Mouse (Mus musculus): ENCODE results near the gene Epha2.

The Epha2 gene

DNA sequence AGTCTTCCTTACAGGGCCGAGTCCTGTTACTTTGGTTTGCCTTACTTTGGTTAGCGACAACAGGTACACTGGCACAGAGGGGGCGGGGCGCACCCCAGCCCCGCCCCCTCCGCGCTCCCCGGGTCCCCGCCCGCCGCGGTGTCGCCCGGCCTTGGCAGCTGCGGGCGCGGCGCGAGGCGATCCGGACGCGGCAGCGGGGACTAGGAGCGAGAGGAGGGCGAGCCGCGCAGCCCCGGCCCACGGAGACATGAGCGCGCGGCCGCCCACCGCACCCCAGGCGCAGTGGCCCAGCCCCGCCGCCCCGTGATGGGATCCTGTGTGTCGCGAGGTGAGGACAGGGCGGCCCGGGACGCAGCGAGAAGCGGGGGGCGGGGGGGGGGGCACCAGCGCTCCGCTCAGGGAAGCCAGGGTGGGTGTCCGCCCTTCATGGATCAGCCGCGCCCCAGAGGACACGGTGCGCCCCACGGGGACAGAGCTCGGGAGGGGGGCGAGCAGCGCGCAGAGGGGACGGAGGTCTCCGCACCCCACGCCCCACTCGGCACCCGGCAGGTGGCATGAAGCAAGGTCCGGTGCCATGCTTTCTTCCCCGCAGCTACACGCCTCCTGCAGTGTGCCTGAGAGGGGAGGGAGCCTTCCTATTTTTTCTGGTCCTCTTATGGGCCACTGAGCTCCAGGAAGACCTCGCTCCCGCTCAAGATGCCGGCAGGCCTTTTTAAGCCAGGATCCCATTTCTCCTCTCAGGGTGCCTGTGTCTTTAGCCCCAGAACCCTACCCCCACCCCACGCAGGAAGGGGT lies 67.2 kb downstream of the Epha2 start, which contains the start of gene Fam131c:
Gene Fam131c (plus strand): TSS at position 224 of the 795 bp plus-strand sequence.
- DNase-seq (ENCODE audit: low spot score in 2 of 2) = no peak

DNA sequence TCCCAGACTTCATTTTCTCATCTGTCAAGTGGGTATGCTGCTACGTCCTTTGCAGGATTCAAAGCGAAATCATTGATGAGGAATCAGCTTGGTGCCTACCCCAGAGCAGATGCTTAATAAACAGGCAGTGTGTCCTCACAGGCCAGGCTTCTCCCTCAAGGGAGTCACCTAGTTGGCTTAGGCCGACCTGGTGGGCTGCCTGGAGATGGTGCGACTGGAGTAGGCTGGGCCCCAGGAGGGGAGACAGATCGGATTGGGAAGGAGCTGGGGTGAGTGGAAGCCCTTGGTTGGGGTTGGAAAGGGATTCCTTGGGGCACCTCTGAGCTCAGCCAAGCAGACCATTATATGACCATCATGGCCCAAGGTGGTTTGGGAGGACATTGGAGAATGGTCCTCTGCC lies 71.4 kb downstream of the Epha2 start:
- no peak for DNase-seq (ENCODE audit: low spot score in 2 of 2)
